Mouse (Mus musculus) adrenal gland, adult (tissue): Measurements from ENCODE around the gene Gm42417.
A peak's percentile ranks its signal among the peaks of the same experiment; 100 is the strongest.

Source experiments
- DNase-seq, 2 experiments: peaks; one replicate each; pipeline ENCODE4 v3.0.0; 2022 to 2023; ENCODE audit warnings: low spot score in 1 of 2; ENCODE audit not compliant: inconsistent age in 2 of 2

The Gm42417 gene

GRCm38 (mm10) chr1:36564101-36564500 lies 24.9 kb upstream of the Gm42417 start:
- peak in 1 of 2 experiments; percentile 46 for DNase-seq

DNA sequence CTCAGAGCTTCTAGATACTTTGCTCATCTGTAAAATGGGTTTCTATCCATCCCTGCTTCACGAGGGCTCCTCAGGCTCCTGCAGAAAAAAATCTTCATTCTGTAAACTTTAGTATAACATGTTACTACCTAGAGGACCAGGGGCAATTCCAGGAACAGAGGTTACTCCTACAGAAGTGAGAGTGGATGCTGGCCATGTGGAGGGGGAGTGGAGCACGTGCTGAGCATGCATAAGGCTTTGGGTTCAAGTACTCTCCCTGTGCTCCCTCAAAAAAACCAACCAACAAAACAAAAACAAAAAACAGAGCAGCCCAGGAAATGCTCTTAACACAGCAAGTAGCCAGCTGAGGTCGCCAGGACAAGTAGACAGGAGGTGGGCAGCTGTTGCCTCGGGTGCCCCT lies 24.4 kb upstream of the Gm42417 start:
- DNase-seq: no peak

- no peak for DNase-seq
Measured at GRCm38 (mm10) chr1:36563197-36563596, 24.0 kb upstream of the Gm42417 start.

DNA sequence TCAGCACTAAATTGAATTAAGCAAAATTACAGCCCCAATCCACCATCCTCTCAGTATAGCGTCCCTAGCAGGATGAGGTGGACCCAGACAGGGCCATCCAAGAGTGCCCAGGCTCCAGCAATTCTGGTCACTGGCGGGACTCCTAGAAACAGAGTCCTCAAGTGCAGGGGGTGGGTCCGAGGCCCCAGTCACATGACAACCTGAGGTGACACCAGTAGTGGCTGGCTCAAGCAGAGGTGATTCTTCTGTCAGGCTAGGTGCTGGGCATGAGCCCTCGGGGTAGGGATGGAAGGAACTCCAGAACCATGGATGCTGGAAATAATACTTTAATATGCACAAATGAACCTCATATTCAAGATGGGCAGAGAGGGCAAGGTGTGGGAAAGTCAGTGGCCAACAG lies 23.2 kb upstream of the Gm42417 start:
- DNase-seq: no peak

DNA sequence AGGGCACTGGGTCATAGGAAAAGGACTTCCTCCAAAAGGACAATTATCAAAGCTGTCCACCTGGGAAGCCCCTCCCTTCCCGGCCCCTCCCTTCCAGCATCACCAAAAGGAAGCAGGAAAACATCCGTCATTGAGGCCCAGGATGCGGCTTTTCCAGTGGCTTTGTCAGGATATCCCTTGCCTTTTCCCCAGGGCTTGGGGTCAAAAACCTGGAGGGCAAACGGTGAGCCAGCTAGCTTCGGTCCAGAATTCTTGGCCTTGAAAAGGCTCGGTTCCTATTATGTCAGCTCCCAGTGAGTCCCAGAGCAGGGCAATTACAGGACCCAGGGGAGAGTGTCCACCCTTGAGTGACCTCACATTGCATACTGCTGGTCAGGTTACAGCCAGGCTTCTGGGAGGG lies 21.7 kb upstream of the Gm42417 start:
- peak; percentile 56 to 81 for DNase-seq

DNA sequence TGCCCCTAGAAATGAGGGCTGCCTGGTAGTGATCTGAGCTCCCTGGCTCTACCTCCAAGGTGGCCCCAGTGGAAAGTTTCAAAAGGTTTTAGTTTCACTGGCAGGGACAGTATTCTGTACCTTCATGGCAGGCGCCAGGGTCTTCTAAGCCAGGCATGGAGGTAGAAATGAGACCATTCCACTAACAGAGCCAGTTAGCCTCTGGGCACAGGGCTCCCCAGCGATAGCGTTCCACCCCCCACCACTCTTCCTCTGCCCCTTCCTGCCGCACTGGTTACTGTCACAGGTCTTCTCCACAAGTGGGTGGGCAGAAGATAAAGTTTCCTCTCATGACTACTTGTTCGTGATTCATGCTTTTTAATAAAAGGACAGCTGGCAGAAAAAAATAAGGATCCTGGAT lies 20.7 kb upstream of the Gm42417 start:
- no peak for DNase-seq

DNA sequence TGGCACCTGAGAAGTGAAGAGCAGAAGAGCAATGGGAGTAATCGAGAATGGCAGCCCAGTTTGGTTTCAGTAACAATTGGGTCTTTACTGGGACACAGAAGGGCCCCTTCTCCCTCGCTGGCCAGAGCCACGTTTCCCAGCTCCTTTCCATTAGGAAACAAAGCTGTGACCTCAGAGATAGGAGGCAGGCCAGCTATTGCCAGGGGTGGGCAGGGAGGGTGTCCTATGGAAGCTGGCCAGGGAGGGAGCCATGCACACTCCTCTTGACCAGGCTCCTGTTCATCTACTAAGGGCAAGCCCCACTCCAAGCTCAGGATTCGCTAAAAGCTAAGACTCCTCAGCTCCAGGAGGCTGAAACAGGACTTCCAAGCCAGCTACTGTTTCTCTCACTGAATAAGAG lies 20.0 kb upstream of the Gm42417 start:
- DNase-seq: no peak

DNA sequence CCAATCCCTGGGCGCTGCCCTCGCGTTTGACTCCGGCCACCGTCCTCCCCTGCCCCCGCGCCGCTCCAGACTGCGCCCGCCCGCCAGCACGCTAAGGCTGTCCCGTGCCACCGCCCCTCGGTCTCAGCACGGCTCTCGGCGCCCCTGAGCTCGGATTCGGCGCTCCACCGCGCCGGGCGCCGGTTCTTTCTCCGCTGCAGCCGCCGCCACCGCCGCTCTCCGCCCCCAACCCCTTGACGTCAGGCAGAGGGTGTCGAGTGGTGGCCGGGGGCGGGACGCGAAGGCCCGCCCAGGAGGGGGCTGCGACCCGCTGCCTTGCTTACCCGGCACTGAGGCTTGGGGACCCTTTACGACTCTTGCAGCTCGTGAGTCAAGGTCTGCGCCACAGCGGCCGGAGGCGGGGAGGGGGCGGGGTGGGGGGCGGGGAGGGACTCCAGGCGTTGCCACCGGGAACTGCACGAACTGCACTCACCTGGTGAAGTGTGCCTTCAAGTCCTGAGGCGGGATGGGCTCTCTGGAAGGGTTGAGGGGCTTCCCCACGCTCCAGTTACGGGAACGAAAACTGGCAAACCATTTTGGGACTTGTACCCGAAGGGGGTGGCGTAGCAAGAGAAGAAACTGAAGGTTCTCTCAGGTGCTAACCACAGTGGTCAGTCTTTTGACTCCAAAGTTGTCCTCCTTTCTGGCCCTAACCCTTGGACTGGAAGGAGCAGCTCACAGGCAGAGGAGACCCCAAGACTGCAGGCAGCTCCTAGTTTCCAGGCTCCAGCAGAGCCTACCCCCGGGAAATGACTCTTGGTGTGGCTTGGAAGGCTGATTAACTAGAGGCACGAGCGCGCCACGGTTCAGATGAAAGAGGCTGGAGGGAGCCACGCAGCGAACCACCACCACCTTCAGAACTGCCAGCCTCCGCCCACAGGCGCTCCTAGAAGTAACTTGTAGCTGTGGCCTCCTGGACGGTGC lies 19.1 kb upstream of the Gm42417 start, which contains the start of gene Sema4c:
Gene Sema4c, minus strand, starts transcription at position 319 of the 963 bp plus-strand sequence.
- DNase-seq: peak; percentile 84 to 92

GRCm38 (mm10) chr1:36557457-36558011 lies 18.3 kb upstream of the Gm42417 start:
- DNase-seq: peak; percentile 89 to 94

- peak; percentile 91 to 97 for DNase-seq
Measured at GRCm38 (mm10) chr1:36556553-36557456, 17.6 kb upstream of the Gm42417 start.

DNA sequence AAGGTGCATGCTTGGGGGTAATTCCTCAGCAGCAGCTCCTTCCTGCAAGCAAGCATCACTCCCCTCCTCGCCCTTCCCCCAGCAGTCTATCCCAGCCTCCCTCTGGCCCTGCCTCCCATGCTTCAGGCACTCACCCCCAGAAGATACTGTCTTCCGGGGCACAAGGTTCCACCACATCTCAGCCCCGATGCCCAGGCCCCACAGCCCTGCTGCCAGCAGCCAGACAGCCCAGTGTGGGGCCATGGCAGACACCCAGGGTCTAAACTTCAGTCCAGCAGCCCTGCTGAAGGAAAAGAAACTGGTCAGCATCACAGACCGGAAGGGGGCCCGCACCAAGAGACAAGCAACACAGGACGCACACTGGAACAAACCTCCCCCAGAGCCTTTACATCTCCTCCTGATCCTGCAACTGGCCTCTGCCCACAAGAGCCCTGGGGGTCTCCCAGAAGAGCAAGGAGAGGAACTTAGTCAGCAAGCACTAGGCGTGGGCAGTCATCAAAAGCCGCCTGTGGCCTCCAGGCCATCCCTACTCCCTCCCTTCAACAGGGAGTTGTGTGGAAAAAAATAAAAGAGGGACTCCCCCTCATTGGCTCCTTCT lies 16.7 kb upstream of the Gm42417 start:
- DNase-seq: peak; percentile 50 to 69

DNA sequence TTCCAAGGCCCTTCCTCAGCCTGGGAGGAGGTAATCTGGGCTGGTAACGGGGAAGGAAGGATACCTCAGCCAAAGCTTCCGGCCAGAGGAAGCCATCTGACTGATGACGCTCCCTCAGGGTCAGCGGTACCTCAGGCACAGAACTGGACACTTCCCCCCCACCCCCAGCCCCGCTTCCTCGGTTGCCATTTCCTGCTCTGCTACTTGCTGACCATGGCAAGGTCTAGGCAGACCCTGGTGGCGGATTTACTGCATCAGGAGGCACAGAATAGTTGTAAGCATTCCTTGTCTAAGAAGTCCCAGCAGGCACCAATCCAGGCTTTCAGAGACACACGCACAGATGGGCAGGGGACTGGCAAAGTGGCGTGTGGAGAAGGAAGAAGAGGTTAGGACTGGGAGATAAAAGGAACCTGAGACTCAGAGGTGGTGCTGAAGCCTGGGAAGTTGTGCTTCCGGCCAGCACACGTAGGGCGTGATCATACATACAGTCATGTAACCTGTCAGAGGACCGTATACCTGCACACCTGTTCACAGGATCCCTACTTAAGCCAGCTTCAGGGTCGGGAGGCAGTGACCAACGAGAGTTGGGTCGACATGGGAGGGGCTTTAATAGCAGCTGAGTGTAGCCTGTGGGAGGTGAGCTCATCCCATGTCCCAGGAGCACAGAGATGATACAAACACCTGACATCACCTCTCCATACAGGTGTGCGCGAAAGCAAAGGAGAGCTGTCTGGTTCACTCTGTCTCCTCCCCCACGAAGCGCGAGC lies 15.6 kb upstream of the Gm42417 start:
- DNase-seq: peak; percentile 64 to 75

GRCm38 (mm10) chr1:36552506-36552905 lies 13.3 kb upstream of the Gm42417 start:
- no peak for DNase-seq

- DNase-seq: no peak
Measured at GRCm38 (mm10) chr1:36551904-36552303, 12.7 kb upstream of the Gm42417 start.

GRCm38 (mm10) chr1:36550075-36550863 lies 11.0 kb upstream of the Gm42417 start:
- peak in 1 of 2 experiments; percentile 38 for DNase-seq

- DNase-seq: no peak
Measured at GRCm38 (mm10) chr1:36549491-36549890, 10.3 kb upstream of the Gm42417 start.

GRCm38 (mm10) chr1:36548771-36549170 lies 9.5 kb upstream of the Gm42417 start:
- DNase-seq: no peak

GRCm38 (mm10) chr1:36547981-36548598 lies 8.9 kb upstream of the Gm42417 start:
- peak; percentile 48 to 68 for DNase-seq
